Mouse (Mus musculus): ENCODE measurements around the gene Dync1i1. TPM values are rescaled to one million over a fixed set of nuclear protein-coding genes. Genes with fewer than 3 reads are reported as not detected.

Dync1i1 gene
- polyA plus RNA-seq, 1 experiment from 2014 or later: 0.15 TPM

DNA sequence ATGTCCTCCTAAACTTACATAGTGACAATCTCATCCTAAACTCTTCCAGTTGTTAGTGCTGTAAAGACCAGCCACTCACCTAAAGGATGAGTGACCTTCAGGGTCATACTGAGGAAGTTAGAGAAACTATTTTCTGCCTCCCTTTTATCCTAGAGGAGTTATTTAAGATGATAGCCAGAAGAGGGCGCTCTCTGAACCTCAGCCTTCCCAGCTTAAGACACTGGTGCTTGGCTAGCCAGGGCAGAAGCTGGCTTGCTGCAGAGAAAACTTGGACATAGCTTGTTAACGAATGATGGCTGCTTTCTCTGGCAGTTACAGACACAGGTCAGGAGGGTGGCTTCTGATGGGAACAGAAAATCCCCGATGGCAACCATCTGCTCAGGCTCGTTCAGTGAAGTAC, 101.6 kb downstream of the Dync1i1 start:
- H3K9ac ChIP-seq: no peak overlapping the region
- H3K36me3 ChIP-seq: no peaks in the 10 kb centered on the region
- DNase-seq (no peak), ATAC-seq (ENCODE audit: low read depth) (no peak)
- no peak overlapping the region for H3K27ac ChIP-seq
- H3K4me3 ChIP-seq (replicated peaks): no peak overlapping the region
- no peaks in the 10 kb centered on the region for H3K4me1 ChIP-seq (replicated peaks)
- WGBS (ENCODE audit: insufficient replicate concordance): 48% methylated on average over 4 of the region's 4 CpGs
- no peaks in the 10 kb centered on the region for H3K9me3 ChIP-seq (replicated peaks)
- H3K27me3 ChIP-seq: no peaks in the 10 kb centered on the region
- no peak overlapping the region for H3K4me2 ChIP-seq

DNA sequence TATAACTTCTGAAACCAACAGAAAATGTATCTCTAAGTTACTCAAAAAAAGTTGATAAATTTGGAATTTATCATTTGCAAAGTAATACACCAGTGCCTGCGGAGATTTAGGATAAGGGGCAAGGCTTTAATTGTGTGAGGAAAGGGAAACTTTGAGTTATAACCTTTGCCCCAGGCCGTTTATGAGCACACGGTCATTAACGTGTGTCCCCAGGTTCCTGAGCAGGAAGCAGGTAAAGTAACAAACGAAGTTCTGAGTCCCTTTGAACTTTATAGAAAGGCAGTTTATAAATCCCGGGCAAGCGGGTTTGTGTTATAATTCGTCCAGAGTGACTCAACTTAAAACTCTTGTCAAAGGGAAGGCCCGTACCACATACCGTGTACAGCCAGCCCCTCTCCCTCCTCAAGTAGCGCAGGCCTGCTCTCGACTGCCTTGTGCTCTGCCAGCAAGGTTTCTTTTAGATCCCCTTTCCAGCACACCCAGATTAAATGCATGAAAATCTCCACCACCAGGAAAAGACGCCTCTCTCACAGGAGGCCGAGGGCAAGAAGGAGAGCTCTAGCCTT, 103.1 kb downstream of the Dync1i1 start:
- ATAC-seq (ENCODE audit: low read depth): no peak
- 74% methylated on average over 14 of the region's 14 CpGs for WGBS (ENCODE audit: insufficient replicate concordance)

GRCm38 (mm10) chr6:5829148-5829547, 103.7 kb downstream of the Dync1i1 start:
- WGBS (ENCODE audit: insufficient replicate concordance): 62% methylated on average over 9 of the region's 9 CpGs
- H3K36me3 ChIP-seq: no peaks in the 10 kb centered on the region
- DNase-seq: no peak
- no peaks in the 10 kb centered on the region for H3K27me3 ChIP-seq
- ATAC-seq (ENCODE audit: low read depth): no peak
- H3K27ac ChIP-seq: no peak overlapping the region
- H3K4me1 ChIP-seq (replicated peaks): no peaks in the 10 kb centered on the region
- H3K9ac ChIP-seq: no peak overlapping the region
- H3K4me2 ChIP-seq: no peak overlapping the region
- H3K9me3 ChIP-seq (replicated peaks): no peaks in the 10 kb centered on the region
- H3K4me3 ChIP-seq (replicated peaks): no peak overlapping the region

More for the DNA sequence above, 103.1 kb downstream of the Dync1i1 start:
- Histone ChIP-seq H3K9me3 (replicated peaks) (no peaks in the 10 kb centered on the region), H3K4me1 (replicated peaks) (no peaks in the 10 kb centered on the region), H3K4me3 (replicated peaks) (no peak overlapping the region), H3K27ac (no peak overlapping the region), H3K9ac (no peak overlapping the region), H3K27me3 (no peaks in the 10 kb centered on the region), H3K36me3 (no peaks in the 10 kb centered on the region), H3K4me2 (no peak overlapping the region)
- no peak for DNase-seq

GRCm38 (mm10) chr6:5830717-5831116, 105.3 kb downstream of the Dync1i1 start:
- H3K4me3 ChIP-seq (replicated peaks): no peak overlapping the region
- no peaks in the 10 kb centered on the region for H3K4me1 ChIP-seq (replicated peaks)
- no peak overlapping the region for H3K4me2 ChIP-seq
- WGBS (ENCODE audit: insufficient replicate concordance): 45% methylated on average over 2 of the region's 2 CpGs
- H3K9ac ChIP-seq: no peak overlapping the region
- H3K36me3 ChIP-seq: no peaks in the 10 kb centered on the region
- DNase-seq (no peak), ATAC-seq (ENCODE audit: low read depth) (no peak)
- no peaks in the 10 kb centered on the region for H3K27me3 ChIP-seq
- no peaks in the 10 kb centered on the region for H3K9me3 ChIP-seq (replicated peaks)
- no peak overlapping the region for H3K27ac ChIP-seq

- no peaks in the 10 kb centered on the region for H3K36me3 ChIP-seq
- ATAC-seq (ENCODE audit: low read depth) (no peak), DNase-seq (no peak)
Measured at GRCm38 (mm10) chr6:5831233-5831632, 105.8 kb downstream of the Dync1i1 start.

GRCm38 (mm10) chr6:5832838-5833237, 107.4 kb downstream of the Dync1i1 start:
- Histone ChIP-seq H3K27ac (no peak overlapping the region), H3K27me3 (no peaks in the 10 kb centered on the region), H3K9me3 (replicated peaks) (no peaks in the 10 kb centered on the region), H3K4me1 (replicated peaks) (no peaks in the 10 kb centered on the region), H3K9ac (no peak overlapping the region), H3K36me3 (no peaks in the 10 kb centered on the region), H3K4me3 (replicated peaks) (no peak overlapping the region), H3K4me2 (no peak overlapping the region)
- DNase-seq (no peak), ATAC-seq (ENCODE audit: low read depth) (no peak)
- 70% methylated on average over 2 of the region's 2 CpGs for whole genome bisulfite sequencing (ENCODE audit: insufficient replicate concordance)

More at GRCm38 (mm10) chr6:5831233-5831632, 105.8 kb downstream of the Dync1i1 start:
- Histone ChIP-seq H3K9ac (no peak overlapping the region), H3K4me2 (no peak overlapping the region), H3K27me3 (no peaks in the 10 kb centered on the region), H3K4me3 (replicated peaks) (no peak overlapping the region), H3K27ac (no peak overlapping the region), H3K9me3 (replicated peaks) (no peaks in the 10 kb centered on the region), H3K4me1 (replicated peaks) (no peaks in the 10 kb centered on the region)
- WGBS (ENCODE audit: insufficient replicate concordance): 69% methylated on average over 3 of the region's 3 CpGs

DNA sequence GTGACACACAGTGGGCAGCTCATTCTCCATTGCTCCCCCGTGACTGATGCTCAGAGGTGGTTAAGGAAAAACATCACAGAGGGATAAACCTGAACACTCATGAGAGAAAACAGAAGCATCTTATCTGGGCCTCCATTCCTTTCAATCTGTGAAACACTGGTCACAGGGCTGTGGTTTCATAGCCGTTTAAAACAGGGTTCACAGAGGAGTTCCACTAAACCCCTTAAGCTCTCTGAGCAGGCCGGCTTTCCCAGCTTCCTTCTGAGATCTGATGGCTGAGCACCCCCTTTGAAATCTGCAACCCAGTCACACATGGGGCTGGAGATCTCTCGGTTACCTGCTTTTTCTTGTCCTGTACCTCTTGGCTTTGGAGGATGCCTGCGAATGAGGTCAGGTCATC, 117.0 kb downstream of the Dync1i1 start:
- Histone ChIP-seq H3K27me3 (no peaks in the 10 kb centered on the region), H3K4me1 (replicated peaks) (no peaks in the 10 kb centered on the region), H3K36me3 (no peaks in the 10 kb centered on the region), H3K27ac (no peak overlapping the region), H3K4me2 (no peak overlapping the region), H3K9me3 (replicated peaks) (no peaks in the 10 kb centered on the region), H3K9ac (no peak overlapping the region), H3K4me3 (replicated peaks) (no peak overlapping the region)
- WGBS (ENCODE audit: insufficient replicate concordance): 52% methylated on average over 5 of the region's 5 CpGs
- DNase-seq (no peak), ATAC-seq (ENCODE audit: low read depth) (no peak)

DNA sequence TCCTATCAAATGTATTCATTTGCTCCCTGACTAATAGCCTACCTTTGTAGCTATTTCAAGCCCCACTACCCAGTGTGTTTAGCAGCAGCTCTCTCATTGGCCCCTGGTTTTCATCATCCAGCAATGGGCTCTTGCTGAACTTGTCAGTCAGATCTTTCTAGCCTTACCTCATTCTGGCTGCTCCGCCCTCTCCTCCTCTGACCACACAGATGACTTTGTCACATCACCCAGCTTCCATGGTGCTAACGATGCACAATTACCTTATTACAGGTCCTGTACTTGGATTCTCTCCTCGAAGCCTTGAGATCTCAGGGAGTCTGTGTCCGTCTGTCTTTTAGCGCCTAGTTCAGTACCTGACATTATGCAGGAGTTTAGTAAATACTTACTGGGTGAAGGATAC, 120.7 kb downstream of the Dync1i1 start:
- DNase-seq: no peak
- Histone ChIP-seq H3K9me3 (replicated peaks) (no peaks in the 10 kb centered on the region), H3K4me2 (no peak overlapping the region), H3K36me3 (no peaks in the 10 kb centered on the region), H3K27ac (no peak overlapping the region), H3K9ac (no peak overlapping the region), H3K4me3 (replicated peaks) (no peak overlapping the region), H3K4me1 (replicated peaks) (no peaks in the 10 kb centered on the region), H3K27me3 (no peaks in the 10 kb centered on the region)
- WGBS (ENCODE audit: insufficient replicate concordance): 74% methylated on average over 5 of the region's 5 CpGs
- ATAC-seq (ENCODE audit: low read depth): no peak

DNA sequence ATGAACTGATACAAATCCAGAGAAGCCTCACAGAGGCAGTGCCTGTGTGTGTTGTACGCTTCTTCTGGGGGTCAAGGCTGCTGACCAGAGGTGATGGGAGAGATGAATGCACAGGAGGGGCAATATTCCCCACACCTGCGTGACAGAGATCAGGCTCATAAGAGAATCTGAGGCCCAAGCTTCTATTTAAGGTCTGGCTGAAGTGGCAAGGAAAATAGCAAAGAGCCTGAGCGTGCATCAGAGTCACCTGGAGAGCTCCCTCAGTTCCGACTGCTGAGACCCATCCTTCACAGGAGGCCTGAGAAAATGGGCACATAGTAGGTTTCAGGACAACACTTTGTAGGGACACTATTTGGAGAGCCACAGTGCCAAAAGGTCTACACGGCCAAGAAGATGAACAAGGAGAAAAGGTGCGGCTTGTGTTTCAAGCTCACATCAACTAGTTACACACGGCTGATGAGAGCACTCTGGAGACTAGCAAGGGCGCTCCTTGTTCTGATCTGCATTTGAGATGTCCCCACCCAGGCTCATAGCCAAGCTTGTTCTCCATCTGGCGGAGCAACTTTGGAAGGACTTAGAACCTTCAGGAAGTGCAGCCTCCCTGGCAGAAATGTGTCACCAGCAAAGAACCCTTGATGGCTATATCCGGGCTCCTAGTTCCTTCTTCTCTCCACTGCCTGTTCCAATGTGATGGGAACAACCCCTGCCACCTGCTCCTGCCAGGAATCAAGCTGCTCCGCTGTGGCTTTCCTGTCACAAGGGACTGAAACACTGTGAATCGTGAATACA, 128.8 kb downstream of the Dync1i1 start:
- no peaks in the 10 kb centered on the region for H3K36me3 ChIP-seq
- no peaks in the 10 kb centered on the region for H3K9me3 ChIP-seq (replicated peaks)
- no peak for DNase-seq
- ATAC-seq (ENCODE audit: low read depth): no peak
- no peak overlapping the region for H3K4me3 ChIP-seq (replicated peaks)
- H3K9ac ChIP-seq: no peak overlapping the region
- WGBS (ENCODE audit: insufficient replicate concordance): 58% methylated on average over 12 of the region's 12 CpGs
- no peaks in the 10 kb centered on the region for H3K27me3 ChIP-seq
- H3K4me2 ChIP-seq: no peak overlapping the region
- no peaks in the 10 kb centered on the region; the same call in 1 of the 2 replicates for H3K4me1 ChIP-seq (replicated peaks)
- H3K27ac ChIP-seq: no peak overlapping the region

- 43% methylated on average over 6 of the region's 6 CpGs for WGBS (ENCODE audit: insufficient replicate concordance)
Measured at GRCm38 (mm10) chr6:5855526-5855925, 130.1 kb downstream of the Dync1i1 start.

DNA sequence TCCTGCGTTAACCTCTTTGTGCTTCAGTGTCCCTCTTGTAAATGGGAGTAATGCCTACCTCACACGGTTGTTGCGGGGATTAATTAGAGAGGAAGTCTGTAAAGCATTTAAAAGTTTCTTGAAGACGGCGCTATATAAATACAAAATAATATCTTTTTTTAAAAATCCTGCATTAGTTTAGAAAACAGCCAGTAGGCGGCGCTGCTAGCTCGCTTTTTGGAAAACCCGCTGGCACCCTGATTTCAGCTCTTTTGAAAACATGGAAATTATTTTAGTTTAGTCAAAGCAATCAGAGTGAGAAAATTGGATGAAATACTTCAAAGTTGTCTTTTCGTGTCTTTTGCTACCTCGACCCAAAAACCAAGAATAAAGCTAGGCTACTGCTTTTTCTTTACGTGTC, 132.9 kb downstream of the Dync1i1 start:
- Histone ChIP-seq H3K9ac (no peak overlapping the region), H3K4me2 (peak overlapping the region; percentile 30; the same call in 1 of the 2 replicates), H3K4me3 (replicated peaks) (no peak overlapping the region), H3K27me3 (no peaks in the 10 kb centered on the region), H3K36me3 (no peaks in the 10 kb centered on the region), H3K9me3 (replicated peaks) (no peaks in the 10 kb centered on the region), H3K27ac (no peak overlapping the region), H3K4me1 (replicated peaks) (no peaks in the 10 kb centered on the region; the same call in 1 of the 2 replicates)
- no peak for DNase-seq
- ATAC-seq (ENCODE audit: low read depth): no peak
- WGBS (ENCODE audit: insufficient replicate concordance): 10% methylated on average over 12 of the region's 12 CpGs

More at GRCm38 (mm10) chr6:5855526-5855925, 130.1 kb downstream of the Dync1i1 start:
- Histone ChIP-seq H3K4me3 (replicated peaks) (no peak overlapping the region), H3K27me3 (no peaks in the 10 kb centered on the region), H3K9ac (no peak overlapping the region), H3K36me3 (no peaks in the 10 kb centered on the region), H3K27ac (no peak overlapping the region), H3K9me3 (replicated peaks) (no peaks in the 10 kb centered on the region), H3K4me1 (replicated peaks) (no peaks in the 10 kb centered on the region; the same call in 1 of the 2 replicates), H3K4me2 (no peak overlapping the region)
- DNase-seq (no peak), ATAC-seq (ENCODE audit: low read depth) (no peak)

Measured in liver, embryonic 13.5 days (tissue).